Mouse (Mus musculus) MEL (cell line): ENCODE measurements around the gene Tut4. TPM values are rescaled to one million over a fixed set of nuclear protein-coding genes. Genes with fewer than 3 reads are reported as not detected.

ENCODE experiments used
- DNase-seq: peaks from one replicate; pipeline ENCODE4 v3.0.0; 2011; ENCODE audit warnings: low read depth, low spot score
- H3K27ac ChIP-seq: 2 replicates; pipeline ENCODE4 v1.5.1; 2012; ENCODE audit warnings: low read depth, mild to moderate bottlenecking, control low read depth, low read length, moderate library complexity; ENCODE audit not compliant: control insufficient read depth
- H3K27me3 ChIP-seq, 2 experiments: fragments of 150-350 bp in 1 of 2; sonication (generic) in 1 of 2; 2 replicates each; pipeline ENCODE4 v1.6.1; 2012; ENCODE audit warnings: low read length in 2 of 2, mild to moderate bottlenecking in 2 of 2, improper control_type of control experiment in 1 of 2, moderate library complexity in 1 of 2; ENCODE audit not compliant: insufficient read depth in 2 of 2, control insufficient read depth in 1 of 2
- H3K36me3 ChIP-seq, 2 experiments: 2 replicates each; pipeline ENCODE4 v1.6.1; 2012 to 2014; ENCODE audit warnings: low read length in 2 of 2, improper control_type of control experiment in 1 of 2, inconsistent platforms in 1 of 2, mild to moderate bottlenecking in 1 of 2; ENCODE audit not compliant: insufficient read depth in 2 of 2, control insufficient read depth in 1 of 2
- H3K4me1 ChIP-seq, 2 experiments: fragments of 150-350 bp in 1 of 2; sonication (generic) in 1 of 2; 2 replicates each; pipeline ENCODE4 v1.6.1; 2012; ENCODE audit warnings: low read length in 2 of 2, improper control_type of control experiment in 1 of 2, mild to moderate bottlenecking in 1 of 2; ENCODE audit not compliant: insufficient read depth in 2 of 2, control insufficient read depth in 1 of 2
- H3K4me3 ChIP-seq, 2 experiments: fragments of 150-350 bp in 1 of 2; sonication (generic) in 1 of 2; 2 replicates each; pipeline ENCODE4 v1.5.1; 2012; ENCODE audit warnings: low read depth in 2 of 2, low read length in 2 of 2, mild to moderate bottlenecking in 2 of 2, moderate library complexity in 2 of 2, control low read depth in 1 of 2, improper control_type of control experiment in 1 of 2; ENCODE audit not compliant: control insufficient read depth in 1 of 2, insufficient read depth in 1 of 2
- H3K79me2 ChIP-seq: 2 replicates; pipeline ENCODE4 v1.6.1; 2012; ENCODE audit warnings: mild to moderate bottlenecking, low read length, moderate library complexity; ENCODE audit not compliant: control insufficient read depth, poor library complexity, insufficient read depth
- H3K9ac ChIP-seq: 2 replicates; pipeline ENCODE4 v1.6.1; 2012; ENCODE audit warnings: low read depth, mild to moderate bottlenecking, control low read depth, low read length, moderate library complexity; ENCODE audit not compliant: control insufficient read depth, poor library complexity, severe bottlenecking
- H3K9me3 ChIP-seq: fragments of 150-350 bp; sonication (generic); replicated peaks from 2 replicates; pipeline ENCODE4 v1.6.1; 2012; ENCODE audit warnings: mild to moderate bottlenecking, low read length, improper control_type of control experiment, moderate library complexity; ENCODE audit not compliant: insufficient read depth
- CHD1 ChIP-seq: IDR thresholded peaks from 2 replicates; pipeline ENCODE4 v1.6.1; 2012; ENCODE audit warnings: low read depth, mild to moderate bottlenecking, inconsistent platforms, low read length, improper control_type of control experiment
- CHD2 ChIP-seq: IDR thresholded peaks from 2 replicates; pipeline ENCODE4 v1.6.1; 2011; ENCODE audit warnings: low read length, improper control_type of control experiment
- ELF1 ChIP-seq: IDR thresholded peaks from 2 replicates; pipeline ENCODE4 v1.6.1; 2014; ENCODE audit warnings: low read depth, mild to moderate bottlenecking, inconsistent platforms, low read length, improper control_type of control experiment, moderate library complexity
- JUND ChIP-seq: IDR thresholded peaks from 2 replicates; pipeline ENCODE4 v1.6.1; 2011; ENCODE audit warnings: low read depth, mild to moderate bottlenecking, improper control_type of control experiment, low read length
- MAFK ChIP-seq: IDR thresholded peaks from 2 replicates; pipeline ENCODE4 v1.6.1; 2011; ENCODE audit warnings: low read depth, mild to moderate bottlenecking, low read length, improper control_type of control experiment, borderline replicate concordance
- MAX ChIP-seq: IDR thresholded peaks from 2 replicates; pipeline ENCODE4 v1.6.1; 2011; ENCODE audit warnings: low read length, improper control_type of control experiment
- MAZ ChIP-seq: IDR thresholded peaks from 2 replicates; pipeline ENCODE4 v1.6.1; 2012; ENCODE audit warnings: low read depth, mild to moderate bottlenecking, inconsistent platforms, low read length, improper control_type of control experiment
- MYB ChIP-seq: IDR thresholded peaks from 2 replicates; pipeline ENCODE4 v1.6.1; 2011; ENCODE audit warnings: mild to moderate bottlenecking, low read depth, low read length, improper control_type of control experiment
- POLR2A ChIP-seq, 2 experiments: IDR thresholded peaks; 2 replicates each; pipeline ENCODE4 v1.6.1; 2011 to 2012; ENCODE audit warnings: low read length in 2 of 2, mild to moderate bottlenecking in 2 of 2, control low read depth in 1 of 2, improper control_type of control experiment in 1 of 2, low read depth in 1 of 2, moderate library complexity in 1 of 2; ENCODE audit not compliant: control insufficient read depth in 1 of 2, insufficient read depth in 1 of 2, poor library complexity in 1 of 2
- POLR2AphosphoS2 ChIP-seq: IDR thresholded peaks from 2 replicates; pipeline ENCODE4 v1.6.1; 2011; ENCODE audit warnings: low read length, improper control_type of control experiment
- POLR2AphosphoS5 ChIP-seq: IDR thresholded peaks from 2 replicates; pipeline ENCODE4 v1.6.1; 2012; ENCODE audit warnings: low read depth, borderline replicate concordance, mild to moderate bottlenecking, inconsistent platforms, low read length, moderate library complexity, mixed read lengths
- RAD21 ChIP-seq: IDR thresholded peaks from 2 replicates; pipeline ENCODE4 v1.6.1; 2011; ENCODE audit warnings: mild to moderate bottlenecking, low read depth, low read length, improper control_type of control experiment
- RCOR1 ChIP-seq: IDR thresholded peaks from 2 replicates; pipeline ENCODE4 v1.6.1; 2012; ENCODE audit warnings: low read depth, mild to moderate bottlenecking, inconsistent platforms, low read length, improper control_type of control experiment
- SIN3A ChIP-seq: IDR thresholded peaks from 2 replicates; pipeline ENCODE4 v1.6.1; 2012; ENCODE audit warnings: low read length, improper control_type of control experiment, inconsistent platforms
- TAL1 ChIP-seq: IDR thresholded peaks from 2 replicates; pipeline ENCODE4 v1.6.1; 2012; ENCODE audit warnings: mild to moderate bottlenecking, inconsistent platforms, low read length, moderate library complexity, mixed read lengths
- TCF12 ChIP-seq: IDR thresholded peaks from 2 replicates; pipeline ENCODE4 v1.6.1; 2014; ENCODE audit warnings: low read depth, mild to moderate bottlenecking, inconsistent platforms, low read length, improper control_type of control experiment, moderate library complexity
- UBTF ChIP-seq: IDR thresholded peaks from 2 replicates; pipeline ENCODE4 v1.6.1; 2012; ENCODE audit warnings: low read depth, mild to moderate bottlenecking, inconsistent platforms, low read length, improper control_type of control experiment, moderate library complexity, borderline replicate concordance; ENCODE audit not compliant: insufficient read depth
- ZC3H11A ChIP-seq: IDR thresholded peaks from 2 replicates; pipeline ENCODE4 v1.6.1; 2012; ENCODE audit warnings: low read depth, mild to moderate bottlenecking, inconsistent platforms, low read length, improper control_type of control experiment
- ZMIZ1 ChIP-seq: IDR thresholded peaks from 2 replicates; pipeline ENCODE4 v1.6.1; 2012; ENCODE audit warnings: low read depth, mild to moderate bottlenecking, inconsistent platforms, low read length, improper control_type of control experiment, moderate library complexity
- ZNF384 ChIP-seq: IDR thresholded peaks from 2 replicates; pipeline ENCODE4 v1.6.1; 2012; ENCODE audit warnings: low read depth, mild to moderate bottlenecking, inconsistent platforms, low read length, improper control_type of control experiment
- polyA plus RNA-seq, 2 experiments: library from polyadenylated mRNA; stranded (reverse) in 1 of 2; unstranded in 1 of 2; fragments of >175 nt in 1 of 2; fragments of >200 nt in 1 of 2; gene quantifications; 2 replicates each; pipeline versions ENCODE4 v1.2.1 to v1.2.4; 2012; ENCODE audit warnings: low replicate concordance in 2 of 2, low read depth in 1 of 2; ENCODE audit not compliant: insufficient read length in 2 of 2, insufficient read depth in 1 of 2, missing spikeins in 1 of 2
- total RNA-seq: library from RNA; depleted of rRNA; stranded (reverse); fragments of 300-350 nt; gene quantifications from 2 replicates; pipeline ENCODE4 v1.2.3, GENCODE M21; 2012; rRNA removed

Gene Tut4
- total and polyA plus RNA-seq, 3 experiments = 9.0 to 63.2 TPM; not detected in 1

GRCm38 (mm10) chr4:108601870-108602269, 142.6 kb downstream of the Tut4 start:
- DNase-seq = no peak
- no peaks in the 10 kb centered on the region for H3K4me1 ChIP-seq
- H3K27ac ChIP-seq = no peak overlapping the region
- TF ChIP-seq MAFK (no peak), ZMIZ1 (no peak), UBTF (no peak), ZNF384 (no peak), MAX (no peak), RAD21 (no peak), CHD2 (no peak), ELF1 (no peak), TCF12 (no peak), CHD1 (no peak), MYB (no peak), POLR2AphosphoS5 (no peak), TAL1 (no peak), POLR2AphosphoS2 (no peak), RCOR1 (no peak), MAZ (no peak), JUND (no peak), SIN3A (no peak), ZC3H11A (no peak), POLR2A (IDR thresholded peaks at IDR 0.05; ENCODE audit: control insufficient read depth in 1 of 2, insufficient read depth in 1 of 2, low read depth in 1 of 2, low read length in 2 of 2, poor library complexity in 1 of 2) (no peak)
- TF ChIP-seq, all 39 proteins: peak for 0
- H3K9ac ChIP-seq = no peak overlapping the region
- peaks cover 0 to 26% of the 10 kb centered on the region in 2 experiments; a peak in 2 of 4 replicates for H3K36me3 ChIP-seq
- no peaks in the 10 kb centered on the region for H3K79me2 ChIP-seq
- H3K27me3 ChIP-seq = no peaks in the 10 kb centered on the region
- no peak overlapping the region for H3K4me3 ChIP-seq
- no peaks in the 10 kb centered on the region for H3K9me3 ChIP-seq

- Histone ChIP-seq H3K4me1 (no peaks in the 10 kb centered on the region), H3K4me3 (no peak overlapping the region), H3K9ac (no peak overlapping the region), H3K9me3 (no peaks in the 10 kb centered on the region), H3K27me3 (no peaks in the 10 kb centered on the region), H3K79me2 (no peaks in the 10 kb centered on the region), H3K36me3 (peaks cover 0 to 20% of the 10 kb centered on the region in 2 experiments; a peak in 2 of 4 replicates), H3K27ac (no peak overlapping the region)
- no peak for DNase-seq
- TF ChIP-seq TAL1 = no peak
Observed at GRCm38 (mm10) chr4:108608651-108609050, 149.4 kb downstream of the Tut4 start.

Other genes with a start within 250 kb of the Tut4 start
- not detected in 2 replicates for gene Zyg11a, start 241.4 kb upstream of the Tut4 start, total RNA-seq
- gene Zyg11a, start 241.4 kb upstream of the Tut4 start, polyA plus RNA-seq = under 1 TPM in 1 of 2 experiments, not detected in 1; 0.18 TPM
- gene Zyg11b, start 158.3 kb upstream of the Tut4 start, total RNA-seq = 7.7 and 8.4 TPM in 2 replicates
- 1 to 10 TPM in 1 of 2 experiments, not detected in 1; 9.2 TPM for gene Zyg11b, start 158.3 kb upstream of the Tut4 start, polyA plus RNA-seq
- 19.8 and 23.5 TPM in 2 replicates for gene Coa7, start 131.3 kb upstream of the Tut4 start, total RNA-seq
- 10 to 100 TPM; 30.5 to 39.1 TPM for gene Coa7, start 131.3 kb upstream of the Tut4 start, polyA plus RNA-seq
- gene Shisal2a, start 76.1 kb upstream of the Tut4 start, total RNA-seq = not detected in 2 replicates
- not detected for gene Shisal2a, start 76.1 kb upstream of the Tut4 start, polyA plus RNA-seq
- not detected in 2 replicates for gene Gpx7, start 52.5 kb upstream of the Tut4 start, total RNA-seq
- gene Gpx7, start 52.5 kb upstream of the Tut4 start, polyA plus RNA-seq = not detected
- gene Prpf38a, start 119.9 kb downstream of the Tut4 start, total RNA-seq = 56.2 and 71.8 TPM in 2 replicates
- gene Prpf38a, start 119.9 kb downstream of the Tut4 start, polyA plus RNA-seq = 10 to 100 TPM in 1 of 2 experiments, not detected in 1; 66.8 TPM
- 22.2 and 24.4 TPM in 2 replicates for gene Orc1, start 120.0 kb downstream of the Tut4 start, total RNA-seq
- 10 to 100 TPM in 1 of 2 experiments, not detected in 1; 26.8 TPM for gene Orc1, start 120.0 kb downstream of the Tut4 start, polyA plus RNA-seq
- gene Cc2d1b, start 160.5 kb downstream of the Tut4 start, total RNA-seq = 35.6 and 37.0 TPM in 2 replicates
- gene Cc2d1b, start 160.5 kb downstream of the Tut4 start, polyA plus RNA-seq = 10 to 100 TPM in 1 of 2 experiments, not detected in 1; 50.3 TPM